Mouse (Mus musculus): ENCODE data around the gene Rpusd3. TPM values are rescaled to one million over a fixed set of nuclear protein-coding genes. Genes with fewer than 3 reads are reported as not detected.

Rpusd3 gene
- 20.4 and 21.3 TPM in 2 replicates for polyA plus RNA-seq (2015; fragmentation: Nextera tagmentation; extraction: Ambion mirVana)

DNA sequence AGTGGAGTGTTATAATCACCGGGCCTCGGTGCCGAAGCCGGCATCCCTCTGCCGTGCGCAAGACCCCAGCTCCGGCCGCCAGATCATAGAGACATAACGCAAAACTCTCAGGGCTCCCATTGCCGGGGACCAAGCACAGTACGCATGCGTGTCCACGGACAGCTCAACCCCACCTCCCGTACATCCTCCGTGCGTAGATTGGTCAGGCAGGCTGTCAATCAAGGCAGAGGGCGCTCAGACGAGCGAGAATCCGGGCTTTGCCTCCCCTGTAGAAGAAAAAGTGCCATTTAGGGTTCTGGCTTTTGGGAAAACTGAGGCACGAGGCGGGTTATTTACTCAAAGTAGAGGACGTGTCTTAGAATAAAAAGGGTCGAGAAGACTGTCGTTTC, at the start of gene Rpusd3:
Gene Rpusd3 (minus strand): TSS at position 142 of the 389 bp plus-strand sequence.
- Histone ChIP-seq H3K9me3 (no peaks in the 10 kb centered on the region), H3K36me3 (peaks cover 16% of the 10 kb centered on the region), H3K27me3 (no peaks in the 10 kb centered on the region), H3K27ac (peak within 1 kb of the TSS; percentile 64; the same call in 1 of the 2 replicates), H3K9ac (peak within 1 kb of the TSS; percentile 24), H3K4me1 (peaks cover 17% of the 10 kb centered on the region), H3K4me3 (peak within 1 kb of the TSS; percentile 62), H3K4me2 (peak within 1 kb of the TSS; percentile 60)
- WGBS, result under 1% methylated on average over 25 of the region's 25 CpGs
- peak; percentile 89 for ATAC-seq (ENCODE audit: insufficient number of reproducible peaks, low FRiP score, low TSS enrichment, low read depth)

DNA sequence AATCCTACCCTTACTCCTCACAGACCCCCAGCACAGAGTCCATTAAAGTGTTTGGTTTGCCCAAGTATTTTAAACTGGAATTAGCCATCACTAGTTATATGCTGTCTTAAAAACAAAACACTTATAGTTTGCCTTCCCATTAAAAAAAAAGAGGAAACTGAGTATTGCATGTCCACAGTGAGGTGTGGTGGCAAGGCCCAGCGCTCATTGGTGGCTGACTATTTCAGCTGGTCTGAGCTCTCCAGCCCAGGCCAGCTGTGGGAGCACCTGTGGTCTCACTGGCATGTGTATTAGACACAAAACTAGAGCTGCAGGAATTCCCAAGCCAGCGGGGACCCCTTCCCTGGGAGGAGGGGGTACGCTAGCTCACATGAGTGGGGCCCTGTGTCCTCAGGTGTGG, 49.4 kb upstream of the Rpusd3 start:
- Histone ChIP-seq H3K27ac (no peak overlapping the region), H3K9me3 (no peaks in the 10 kb centered on the region), H3K9ac (no peak overlapping the region), H3K27me3 (peaks cover 23% of the 10 kb centered on the region), H3K4me3 (no peak overlapping the region), H3K4me2 (no peak overlapping the region), H3K36me3 (no peaks in the 10 kb centered on the region), H3K4me1 (peaks cover 34% of the 10 kb centered on the region)
- WGBS, result 63% methylated on average over 3 of the region's 3 CpGs
- no peak for ATAC-seq (ENCODE audit: insufficient number of reproducible peaks, low FRiP score, low TSS enrichment, low read depth)

DNA sequence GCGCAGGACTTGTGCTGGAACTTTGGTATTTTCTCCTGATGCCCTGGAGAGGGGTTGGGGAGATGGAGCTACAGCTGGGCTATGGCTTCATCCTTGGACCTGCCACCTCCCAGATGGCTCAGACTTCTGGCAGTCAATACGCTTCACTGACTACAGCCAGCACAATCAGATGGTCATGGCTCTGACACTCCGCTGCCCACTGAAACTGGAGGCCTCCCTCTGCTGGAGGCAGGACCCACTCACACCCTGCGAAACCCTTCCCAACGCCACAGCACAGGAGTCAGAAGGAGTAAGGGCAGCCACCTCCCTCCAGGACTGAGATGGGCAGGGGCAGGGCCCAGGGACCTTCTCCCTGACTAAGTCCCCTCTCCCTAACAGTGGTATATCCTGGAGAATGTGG, 46.5 kb upstream of the Rpusd3 start:
- 71% methylated on average over 5 of the region's 5 CpGs for WGBS
- Histone ChIP-seq H3K4me1 (peaks cover 13% of the 10 kb centered on the region), H3K27me3 (peaks cover 16% of the 10 kb centered on the region), H3K9me3 (no peaks in the 10 kb centered on the region), H3K4me3 (no peak overlapping the region), H3K9ac (no peak overlapping the region), H3K4me2 (no peak overlapping the region), H3K36me3 (no peaks in the 10 kb centered on the region), H3K27ac (no peak overlapping the region)
- ATAC-seq (ENCODE audit: insufficient number of reproducible peaks, low FRiP score, low TSS enrichment, low read depth), result no peak

DNA sequence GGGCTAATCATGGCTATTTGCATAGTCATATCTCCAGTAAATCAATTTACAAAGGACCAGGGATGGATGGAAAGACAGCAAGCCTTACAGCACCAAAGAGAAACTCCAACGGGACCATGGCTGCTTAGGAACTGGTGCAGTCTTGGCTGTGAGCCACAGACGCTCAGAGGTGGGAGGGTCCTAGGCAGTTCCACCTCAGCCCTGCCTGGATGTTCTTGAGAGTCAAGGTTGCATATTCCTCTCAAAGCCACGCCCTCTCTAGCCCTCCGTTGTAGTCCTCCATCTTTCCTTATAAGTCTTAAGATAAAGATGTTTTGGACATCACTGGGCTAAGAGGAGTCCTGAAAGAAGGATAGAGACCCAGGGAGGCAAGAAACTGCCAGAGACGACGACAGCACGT, 44.9 kb upstream of the Rpusd3 start:
- no peak overlapping the region for H3K9ac ChIP-seq
- WGBS, result 62% methylated on average over 7 of the region's 7 CpGs
- no peaks in the 10 kb centered on the region for H3K36me3 ChIP-seq
- H3K27me3 ChIP-seq, result 0 out of 2 replicates have a peak, but pooled peaks cover 8% of the 10 kb centered on the region
- ATAC-seq (ENCODE audit: insufficient number of reproducible peaks, low FRiP score, low TSS enrichment, low read depth), result no peak
- H3K4me2 ChIP-seq, result no peak overlapping the region
- H3K4me1 ChIP-seq, result peaks cover 4% of the 10 kb centered on the region; the same call in 1 of the 2 replicates
- no peak overlapping the region for H3K4me3 ChIP-seq
- no peak overlapping the region for H3K27ac ChIP-seq
- H3K9me3 ChIP-seq, result no peaks in the 10 kb centered on the region

DNA sequence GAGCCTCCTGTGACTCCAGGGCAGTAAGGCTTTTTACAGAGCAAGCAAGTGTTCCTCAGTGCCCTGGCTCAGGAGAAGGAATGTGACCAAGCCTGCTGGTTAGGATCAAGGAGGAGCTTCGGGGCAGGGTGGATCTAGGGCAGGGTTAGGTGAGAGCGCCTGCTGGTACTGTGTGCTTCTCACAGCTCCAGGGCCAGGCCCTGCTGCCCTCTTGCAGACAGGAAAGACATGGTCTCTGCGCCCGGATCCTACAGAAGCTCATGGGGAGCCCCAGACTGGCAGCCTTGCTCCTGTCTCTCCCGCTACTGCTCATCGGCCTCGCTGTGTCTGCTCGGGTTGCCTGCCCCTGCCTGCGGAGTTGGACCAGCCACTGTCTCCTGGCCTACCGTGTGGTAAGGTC, 39.5 kb upstream of the Rpusd3 start:
- H3K9ac ChIP-seq, result no peak overlapping the region

DNA sequence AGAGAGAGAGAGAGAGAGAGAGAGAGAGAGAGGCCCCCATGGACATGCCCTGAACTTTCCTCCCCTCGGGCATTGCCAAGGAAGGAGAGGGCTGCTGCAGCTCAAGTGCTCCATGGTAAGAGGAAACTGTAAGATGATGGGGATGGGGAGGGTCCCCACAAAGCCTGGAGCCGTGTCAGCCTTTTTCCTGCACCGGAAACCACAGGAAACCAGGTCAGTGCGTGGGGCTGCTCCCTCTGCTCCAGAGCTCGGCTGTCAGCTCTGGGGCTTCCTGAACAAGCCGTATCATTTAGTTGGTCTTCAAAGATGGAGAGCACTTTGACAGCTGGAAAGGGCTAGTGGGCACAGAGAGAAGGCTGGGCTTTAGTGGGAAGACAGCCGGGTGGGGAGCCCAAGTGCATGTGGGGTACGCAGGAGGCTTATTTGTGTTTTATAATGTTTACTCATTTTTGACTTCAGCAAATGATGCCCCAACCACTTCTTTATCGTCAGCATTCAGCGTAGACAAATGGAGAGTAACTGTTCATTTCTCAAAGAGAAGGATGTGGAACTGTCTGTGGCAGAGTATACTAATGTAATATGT, 38.9 kb upstream of the Rpusd3 start, which contains the start of gene Il17re:
Gene Il17re (plus strand): TSS at position 533 of the 583 bp plus-strand sequence.
- H3K4me3 ChIP-seq, result no peak within 1 kb of the TSS
- H3K4me1 ChIP-seq, result 0 out of 2 replicates have a peak, but pooled peaks cover 2% of the 10 kb centered on the region
- H3K4me2 ChIP-seq, result no peak within 1 kb of the TSS
- H3K27ac ChIP-seq, result no peak within 1 kb of the TSS
- no peak within 1 kb of the TSS for H3K9ac ChIP-seq
- 0 out of 2 replicates have a peak, but pooled peaks cover 4% of the 10 kb centered on the region for H3K27me3 ChIP-seq
- H3K9me3 ChIP-seq, result no peaks in the 10 kb centered on the region
- ATAC-seq (ENCODE audit: insufficient number of reproducible peaks, low FRiP score, low TSS enrichment, low read depth), result no peak
- no peaks in the 10 kb centered on the region for H3K36me3 ChIP-seq
- WGBS, result 57% methylated on average over 10 of the region's 10 CpGs

More for the DNA sequence above, 39.5 kb upstream of the Rpusd3 start:
- ATAC-seq (ENCODE audit: insufficient number of reproducible peaks, low FRiP score, low TSS enrichment, low read depth), result no peak
- Histone ChIP-seq H3K36me3 (no peaks in the 10 kb centered on the region), H3K4me2 (no peak overlapping the region), H3K4me1 (0 out of 2 replicates have a peak, but pooled peaks cover 2% of the 10 kb centered on the region), H3K4me3 (no peak overlapping the region), H3K27me3 (0 out of 2 replicates have a peak, but pooled peaks cover 4% of the 10 kb centered on the region), H3K9me3 (no peaks in the 10 kb centered on the region), H3K27ac (no peak overlapping the region)
- WGBS, result 46% methylated on average over 10 of the region's 10 CpGs

DNA sequence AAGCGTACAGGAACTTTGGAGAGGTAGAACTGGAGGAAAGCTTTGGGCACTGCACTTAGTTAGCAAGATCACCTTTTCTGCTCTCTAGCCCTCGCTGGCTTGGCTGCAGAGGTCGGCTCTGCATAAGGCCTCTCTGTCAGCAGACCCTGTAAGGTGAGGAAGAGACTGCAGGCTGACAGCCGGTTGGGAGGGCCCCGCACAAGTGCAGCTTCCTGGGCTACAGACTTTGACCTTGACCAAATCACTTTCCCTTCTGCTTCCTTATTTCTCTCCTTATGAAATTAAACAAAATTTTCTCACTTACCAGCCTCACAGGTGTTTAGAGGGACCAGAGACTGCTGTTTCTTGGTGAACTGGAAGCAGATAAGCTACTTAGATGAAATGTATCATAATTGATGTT, 35.9 kb upstream of the Rpusd3 start:
- H3K9me3 ChIP-seq, result no peaks in the 10 kb centered on the region
- no peak overlapping the region for H3K27ac ChIP-seq
- H3K4me2 ChIP-seq, result no peak overlapping the region
- peaks cover 15% of the 10 kb centered on the region; the same call in 1 of the 2 replicates for H3K4me1 ChIP-seq
- no peak overlapping the region for H3K9ac ChIP-seq
- WGBS, result 69% methylated on average over 5 of the region's 5 CpGs
- H3K4me3 ChIP-seq, result no peak overlapping the region
- 0 out of 2 replicates have a peak, but pooled peaks cover 4% of the 10 kb centered on the region for H3K27me3 ChIP-seq
- ATAC-seq (ENCODE audit: insufficient number of reproducible peaks, low FRiP score, low TSS enrichment, low read depth), result no peak
- H3K36me3 ChIP-seq, result no peaks in the 10 kb centered on the region

DNA sequence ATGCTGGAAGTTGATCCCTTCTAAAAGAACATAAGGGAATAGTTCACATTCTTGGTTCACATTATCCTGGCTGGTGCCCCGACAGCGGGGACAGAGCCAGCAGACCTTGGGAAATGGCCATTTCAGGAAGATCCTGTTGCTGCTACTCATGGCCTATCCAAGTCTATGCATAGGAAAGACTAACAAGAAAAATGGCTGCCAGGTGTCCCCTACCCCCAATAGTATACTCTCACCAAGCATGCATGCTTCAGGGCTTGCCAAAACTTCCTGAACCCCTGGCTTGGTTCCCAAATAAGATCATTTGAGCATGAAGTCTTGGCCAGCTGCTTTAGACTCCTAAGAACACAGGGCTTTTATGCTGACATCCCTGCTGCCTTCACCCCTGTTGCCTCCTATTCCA, 32.7 kb upstream of the Rpusd3 start:
- ATAC-seq (ENCODE audit: insufficient number of reproducible peaks, low FRiP score, low TSS enrichment, low read depth), result peak; percentile 78
- Histone ChIP-seq H3K4me2 (no peak overlapping the region), H3K9ac (no peak overlapping the region), H3K4me3 (no peak overlapping the region), H3K27ac (peak overlapping the region; percentile 48; the same call in 1 of the 2 replicates), H3K9me3 (no peaks in the 10 kb centered on the region), H3K27me3 (no peaks in the 10 kb centered on the region), H3K36me3 (peaks cover 24% of the 10 kb centered on the region), H3K4me1 (peaks cover 12% of the 10 kb centered on the region; the same call in 1 of the 2 replicates)
- WGBS, result 52% methylated on average over 2 of the region's 2 CpGs

DNA sequence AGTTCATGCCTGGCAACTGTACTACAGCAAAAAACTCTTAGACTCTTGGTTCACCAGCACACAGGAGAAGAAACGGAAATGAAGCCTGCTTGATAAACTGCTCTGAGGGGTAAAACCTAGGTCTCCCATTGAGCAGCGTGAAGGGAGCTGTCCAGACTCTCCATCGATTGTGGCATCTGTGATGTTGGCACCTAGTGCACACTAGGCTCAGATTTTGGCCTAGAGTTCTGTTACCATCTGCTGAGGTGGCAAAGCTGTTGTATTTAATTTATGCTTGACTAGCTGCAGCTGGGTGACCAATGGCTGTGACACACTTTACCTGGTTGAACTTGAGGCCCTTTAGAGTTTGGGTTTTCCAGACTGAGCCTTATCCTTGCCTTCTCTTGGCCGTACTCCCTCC, 28.5 kb upstream of the Rpusd3 start:
- Histone ChIP-seq H3K4me1 (peaks cover 19% of the 10 kb centered on the region), H3K4me2 (no peak overlapping the region), H3K4me3 (no peak overlapping the region), H3K9ac (no peak overlapping the region), H3K27me3 (no peaks in the 10 kb centered on the region), H3K27ac (no peak overlapping the region), H3K36me3 (peaks cover 30% of the 10 kb centered on the region), H3K9me3 (no peaks in the 10 kb centered on the region)
- WGBS, result 93% methylated on average over 4 of the region's 4 CpGs
- ATAC-seq (ENCODE audit: insufficient number of reproducible peaks, low FRiP score, low TSS enrichment, low read depth), result no peak

DNA sequence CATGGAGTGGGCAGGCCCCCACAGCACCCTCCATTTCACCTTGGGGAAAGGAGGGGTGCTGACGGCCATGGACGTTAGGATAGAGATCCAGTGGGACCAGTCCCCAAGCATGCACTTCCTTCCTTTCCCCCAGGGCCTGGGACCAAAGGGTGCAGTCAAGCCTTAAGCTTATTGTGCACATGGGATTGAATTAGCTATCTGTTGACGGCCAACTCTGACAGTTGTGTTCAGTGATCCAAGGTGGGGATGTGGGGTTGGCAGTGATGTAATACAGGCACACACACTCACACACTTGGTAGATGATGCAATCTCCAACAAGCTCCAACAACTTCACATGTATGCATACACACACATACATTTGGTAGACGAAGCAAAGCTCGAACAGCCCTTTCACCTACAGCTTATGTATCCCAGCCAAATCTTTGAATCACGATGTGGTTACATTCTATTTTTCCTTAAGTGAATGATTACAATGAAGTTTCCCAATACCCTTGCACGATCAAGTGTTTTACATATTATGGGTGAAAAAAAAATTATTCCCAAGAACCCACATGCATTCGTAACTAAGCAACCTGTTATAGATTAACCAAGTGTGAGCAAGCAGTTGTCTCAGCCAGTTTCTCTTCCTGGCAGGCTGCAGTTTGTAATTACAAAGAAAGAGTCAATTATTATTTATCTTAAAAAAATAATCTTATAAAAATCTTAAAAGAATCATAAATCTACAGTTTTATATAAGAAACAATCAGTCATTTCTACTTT, 25.2 kb upstream of the Rpusd3 start:
- WGBS, result 77% methylated on average over 8 of the region's 8 CpGs
- H3K4me3 ChIP-seq, result no peak overlapping the region
- no peaks in the 10 kb centered on the region for H3K9me3 ChIP-seq
- H3K4me2 ChIP-seq, result no peak overlapping the region
- peaks cover 30% of the 10 kb centered on the region for H3K36me3 ChIP-seq
- no peak overlapping the region for H3K9ac ChIP-seq
- peaks cover 11% of the 10 kb centered on the region for H3K4me1 ChIP-seq
- H3K27me3 ChIP-seq, result no peaks in the 10 kb centered on the region
- ATAC-seq (ENCODE audit: insufficient number of reproducible peaks, low FRiP score, low TSS enrichment, low read depth), result no peak
- H3K27ac ChIP-seq, result no peak overlapping the region

DNA sequence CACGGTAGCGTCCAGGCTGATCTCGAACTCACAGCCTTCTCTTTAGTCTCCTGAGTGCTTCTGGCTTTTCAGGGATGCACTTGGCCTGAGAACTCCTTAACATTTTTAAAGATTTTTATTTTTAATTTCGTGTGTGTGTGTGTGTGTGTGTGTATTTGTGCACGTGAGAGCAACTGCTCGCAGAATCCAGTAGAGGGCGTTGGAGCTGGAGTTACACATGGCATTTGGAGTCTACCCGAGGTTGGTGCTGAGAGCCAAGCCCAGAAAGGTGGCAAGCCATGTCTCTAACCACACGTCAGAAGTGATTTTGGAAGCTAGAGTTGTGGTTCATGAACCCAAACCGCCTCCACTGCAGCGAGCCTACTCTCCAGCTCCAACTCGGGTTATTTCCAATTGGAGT, 24.0 kb upstream of the Rpusd3 start:
- Histone ChIP-seq H3K4me1 (peaks cover 11% of the 10 kb centered on the region), H3K36me3 (peaks cover 19% of the 10 kb centered on the region), H3K9me3 (no peaks in the 10 kb centered on the region), H3K27ac (no peak overlapping the region), H3K4me3 (peak overlapping the region; percentile 95), H3K27me3 (no peaks in the 10 kb centered on the region), H3K4me2 (peak overlapping the region; percentile 75), H3K9ac (peak overlapping the region; percentile 63)
- WGBS, result 47% methylated on average over 12 of the region's 12 CpGs
- no peak for ATAC-seq (ENCODE audit: insufficient number of reproducible peaks, low FRiP score, low TSS enrichment, low read depth)
